Mouse (Mus musculus) MEL (cell line): Measurements from ENCODE around the gene Hist1h2ac. TPM values are rescaled to one million over a fixed set of nuclear protein-coding genes. Genes with fewer than 3 reads are reported as not detected.
A peak's percentile ranks its signal among the peaks of the same experiment; 100 is the strongest.

ENCODE experiments used
- DNase-seq: peaks from one replicate; pipeline ENCODE4 v3.0.0; 2011; ENCODE audit warnings: low read depth, low spot score
- H3K27ac ChIP-seq: 2 replicates; pipeline ENCODE4 v1.5.1; 2012; ENCODE audit warnings: low read depth, mild to moderate bottlenecking, control low read depth, low read length, moderate library complexity; ENCODE audit not compliant: control insufficient read depth
- H3K27me3 ChIP-seq, 2 experiments: fragments of 150-350 bp in 1 of 2; sonication (generic) in 1 of 2; 2 replicates each; pipeline ENCODE4 v1.6.1; 2012; ENCODE audit warnings: low read length in 2 of 2, mild to moderate bottlenecking in 2 of 2, improper control_type of control experiment in 1 of 2, moderate library complexity in 1 of 2; ENCODE audit not compliant: insufficient read depth in 2 of 2, control insufficient read depth in 1 of 2
- H3K36me3 ChIP-seq, 2 experiments: 2 replicates each; pipeline ENCODE4 v1.6.1; 2012 to 2014; ENCODE audit warnings: low read length in 2 of 2, improper control_type of control experiment in 1 of 2, inconsistent platforms in 1 of 2, mild to moderate bottlenecking in 1 of 2; ENCODE audit not compliant: insufficient read depth in 2 of 2, control insufficient read depth in 1 of 2
- H3K4me1 ChIP-seq, 2 experiments: fragments of 150-350 bp in 1 of 2; sonication (generic) in 1 of 2; 2 replicates each; pipeline ENCODE4 v1.6.1; 2012; ENCODE audit warnings: low read length in 2 of 2, improper control_type of control experiment in 1 of 2, mild to moderate bottlenecking in 1 of 2; ENCODE audit not compliant: insufficient read depth in 2 of 2, control insufficient read depth in 1 of 2
- H3K4me3 ChIP-seq, 2 experiments: fragments of 150-350 bp in 1 of 2; sonication (generic) in 1 of 2; 2 replicates each; pipeline ENCODE4 v1.5.1; 2012; ENCODE audit warnings: low read depth in 2 of 2, low read length in 2 of 2, mild to moderate bottlenecking in 2 of 2, moderate library complexity in 2 of 2, control low read depth in 1 of 2, improper control_type of control experiment in 1 of 2; ENCODE audit not compliant: control insufficient read depth in 1 of 2, insufficient read depth in 1 of 2
- H3K79me2 ChIP-seq: 2 replicates; pipeline ENCODE4 v1.6.1; 2012; ENCODE audit warnings: mild to moderate bottlenecking, low read length, moderate library complexity; ENCODE audit not compliant: control insufficient read depth, poor library complexity, insufficient read depth
- H3K9ac ChIP-seq: 2 replicates; pipeline ENCODE4 v1.6.1; 2012; ENCODE audit warnings: low read depth, mild to moderate bottlenecking, control low read depth, low read length, moderate library complexity; ENCODE audit not compliant: control insufficient read depth, poor library complexity, severe bottlenecking
- H3K9me3 ChIP-seq: fragments of 150-350 bp; sonication (generic); replicated peaks from 2 replicates; pipeline ENCODE4 v1.6.1; 2012; ENCODE audit warnings: mild to moderate bottlenecking, low read length, improper control_type of control experiment, moderate library complexity; ENCODE audit not compliant: insufficient read depth
- BHLHE40 ChIP-seq: IDR thresholded peaks from 2 replicates; pipeline ENCODE4 v1.6.1; 2012; ENCODE audit warnings: low read depth, mild to moderate bottlenecking, inconsistent platforms, low read length, improper control_type of control experiment, borderline replicate concordance
- CHD2 ChIP-seq: IDR thresholded peaks from 2 replicates; pipeline ENCODE4 v1.6.1; 2011; ENCODE audit warnings: low read length, improper control_type of control experiment
- CTCF ChIP-seq, 3 experiments: IDR thresholded peaks in 2 of 3; conservative IDR thresholded peaks in 1 of 3; 2 replicates each; pipeline ENCODE4 v1.5.1; 2011 to 2012; ENCODE audit warnings: low read length in 3 of 3, low read depth in 2 of 3, mild to moderate bottlenecking in 2 of 3, improper control_type of control experiment in 1 of 3, inconsistent platforms in 1 of 3, mixed read lengths in 1 of 3, moderate library complexity in 1 of 3; ENCODE audit not compliant: control insufficient read depth in 1 of 3, insufficient read depth in 1 of 3, poor library complexity in 1 of 3, severe bottlenecking in 1 of 3
- ETS1 ChIP-seq: IDR thresholded peaks from 2 replicates; pipeline ENCODE4 v1.6.1; 2012; ENCODE audit warnings: low read depth, mild to moderate bottlenecking, inconsistent platforms, low read length, improper control_type of control experiment, moderate library complexity
- GABPA ChIP-seq: IDR thresholded peaks from 2 replicates; pipeline ENCODE4 v1.6.1; 2012; ENCODE audit warnings: low read depth, mild to moderate bottlenecking, inconsistent platforms, low read length, improper control_type of control experiment, moderate library complexity
- GATA1 ChIP-seq: IDR thresholded peaks from 2 replicates; pipeline ENCODE4 v1.6.1; 2011; ENCODE audit warnings: low read depth, low read length, improper control_type of control experiment
- HCFC1 ChIP-seq: IDR thresholded peaks from 2 replicates; pipeline ENCODE4 v1.6.1; 2012; ENCODE audit warnings: low read depth, mild to moderate bottlenecking, inconsistent platforms, low read length, improper control_type of control experiment, moderate library complexity
- MAX ChIP-seq: IDR thresholded peaks from 2 replicates; pipeline ENCODE4 v1.6.1; 2011; ENCODE audit warnings: low read length, improper control_type of control experiment
- MAZ ChIP-seq: IDR thresholded peaks from 2 replicates; pipeline ENCODE4 v1.6.1; 2012; ENCODE audit warnings: low read depth, mild to moderate bottlenecking, inconsistent platforms, low read length, improper control_type of control experiment
- MEF2A ChIP-seq: IDR thresholded peaks from 2 replicates; pipeline ENCODE4 v1.6.1; 2014; ENCODE audit warnings: low read depth, mild to moderate bottlenecking, inconsistent platforms, low read length, improper control_type of control experiment; ENCODE audit not compliant: poor library complexity, insufficient replicate concordance, severe bottlenecking; ENCODE audit errors: extremely low read depth
- MXI1 ChIP-seq: IDR thresholded peaks from 2 replicates; pipeline ENCODE4 v1.6.1; 2011; ENCODE audit warnings: mild to moderate bottlenecking, low read depth, low read length, improper control_type of control experiment
- MYB ChIP-seq: IDR thresholded peaks from 2 replicates; pipeline ENCODE4 v1.6.1; 2011; ENCODE audit warnings: mild to moderate bottlenecking, low read depth, low read length, improper control_type of control experiment
- MYC ChIP-seq: IDR thresholded peaks from 2 replicates; pipeline ENCODE4 v1.6.1; 2011; ENCODE audit warnings: low read depth, mild to moderate bottlenecking, low read length, improper control_type of control experiment, moderate library complexity
- NELFE ChIP-seq: IDR thresholded peaks from 2 replicates; pipeline ENCODE4 v1.6.1; 2011; ENCODE audit warnings: low read depth, low read length, improper control_type of control experiment
- POLR2A ChIP-seq, 2 experiments: IDR thresholded peaks; 2 replicates each; pipeline ENCODE4 v1.6.1; 2011 to 2012; ENCODE audit warnings: low read length in 2 of 2, mild to moderate bottlenecking in 2 of 2, control low read depth in 1 of 2, improper control_type of control experiment in 1 of 2, low read depth in 1 of 2, moderate library complexity in 1 of 2; ENCODE audit not compliant: control insufficient read depth in 1 of 2, insufficient read depth in 1 of 2, poor library complexity in 1 of 2
- POLR2AphosphoS5 ChIP-seq: IDR thresholded peaks from 2 replicates; pipeline ENCODE4 v1.6.1; 2012; ENCODE audit warnings: low read depth, borderline replicate concordance, mild to moderate bottlenecking, inconsistent platforms, low read length, moderate library complexity, mixed read lengths
- RAD21 ChIP-seq: IDR thresholded peaks from 2 replicates; pipeline ENCODE4 v1.6.1; 2011; ENCODE audit warnings: mild to moderate bottlenecking, low read depth, low read length, improper control_type of control experiment
- SIN3A ChIP-seq: IDR thresholded peaks from 2 replicates; pipeline ENCODE4 v1.6.1; 2012; ENCODE audit warnings: low read length, improper control_type of control experiment, inconsistent platforms
- SMC3 ChIP-seq: IDR thresholded peaks from 2 replicates; pipeline ENCODE4 v1.6.1; 2011; ENCODE audit warnings: low read depth, low read length, improper control_type of control experiment
- TBP ChIP-seq: IDR thresholded peaks from 2 replicates; pipeline ENCODE4 v1.8.0; 2011; ENCODE audit warnings: low read depth, low read length, improper control_type of control experiment
- UBTF ChIP-seq: IDR thresholded peaks from 2 replicates; pipeline ENCODE4 v1.6.1; 2012; ENCODE audit warnings: low read depth, mild to moderate bottlenecking, inconsistent platforms, low read length, improper control_type of control experiment, moderate library complexity, borderline replicate concordance; ENCODE audit not compliant: insufficient read depth
- USF1 ChIP-seq: IDR thresholded peaks from 2 replicates; pipeline ENCODE4 v1.6.1; 2014; ENCODE audit warnings: low read depth, mild to moderate bottlenecking, inconsistent platforms, low read length, improper control_type of control experiment, moderate library complexity
- ZC3H11A ChIP-seq: IDR thresholded peaks from 2 replicates; pipeline ENCODE4 v1.6.1; 2012; ENCODE audit warnings: low read depth, mild to moderate bottlenecking, inconsistent platforms, low read length, improper control_type of control experiment
- polyA plus RNA-seq, 2 experiments: library from polyadenylated mRNA; stranded (reverse) in 1 of 2; unstranded in 1 of 2; fragments of >175 nt in 1 of 2; fragments of >200 nt in 1 of 2; gene quantifications; 2 replicates each; pipeline versions ENCODE4 v1.2.1 to v1.2.4; 2012; ENCODE audit warnings: low replicate concordance in 2 of 2, low read depth in 1 of 2; ENCODE audit not compliant: insufficient read length in 2 of 2, insufficient read depth in 1 of 2, missing spikeins in 1 of 2
- total RNA-seq: library from RNA; depleted of rRNA; stranded (reverse); fragments of 300-350 nt; gene quantifications from 2 replicates; pipeline ENCODE4 v1.2.3, GENCODE M21; 2012; rRNA removed

The Hist1h2ac gene
- total RNA-seq (123 and 153 TPM in 2 replicates), polyA plus RNA-seq (under 1 TPM in 1 of 2 experiments, not detected in 1; 0.15 TPM)

DNA sequence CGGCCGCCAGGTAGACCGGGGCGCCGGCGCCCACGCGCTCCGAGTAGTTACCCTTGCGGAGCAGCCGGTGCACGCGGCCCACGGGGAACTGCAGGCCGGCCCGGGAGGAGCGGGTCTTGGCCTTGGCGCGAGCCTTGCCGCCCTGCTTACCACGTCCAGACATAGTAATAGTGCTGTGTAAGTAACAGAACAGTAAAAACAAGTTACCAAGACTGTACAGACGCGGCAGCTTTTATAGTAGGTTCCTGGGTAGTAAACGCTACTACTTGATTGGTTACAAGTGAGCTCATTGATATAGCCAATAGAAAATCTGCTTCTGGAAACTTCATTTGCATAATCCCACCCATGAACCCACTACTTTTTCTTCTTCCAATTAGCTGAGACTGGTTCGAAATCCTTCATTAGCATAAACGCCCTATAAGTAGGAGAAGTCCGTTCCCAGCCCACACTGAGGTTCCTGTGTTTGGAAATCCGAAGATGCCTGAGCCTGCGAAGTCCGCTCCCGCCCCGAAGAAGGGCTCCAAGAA lies at the start of gene Hist1h2ac, which contains the start of gene Hist1h2bc:
Hist1h2ac (minus strand) TSS at position 194 of the 527 bp plus-strand sequence.
Hist1h2bc (plus strand) TSS at position 445 of the 527 bp plus-strand sequence.
- H3K4me3 ChIP-seq, result peak within 1 kb of the TSS; percentile 25 to 50
- peaks cover 0 to 15% of the 10 kb centered on the region in 2 experiments; a peak in 2 of 4 replicates for H3K4me1 ChIP-seq
- H3K36me3 ChIP-seq, result peaks cover 0 to 22% of the 10 kb centered on the region in 2 experiments; a peak in 2 of 4 replicates
- peak; percentile 100 for DNase-seq
- H3K27me3 ChIP-seq, result no peaks in the 10 kb centered on the region
- peak within 1 kb of the TSS; percentile 92 for H3K27ac ChIP-seq
- TF ChIP-seq POLR2A (IDR thresholded peaks at IDR 0.05; ENCODE audit: control insufficient read depth in 1 of 2, insufficient read depth in 1 of 2, low read depth in 1 of 2, low read length in 2 of 2, poor library complexity in 1 of 2) (peak; percentile 75 to 82), ETS1 (no peak), TBP (peak; percentile 98), MEF2A (no peak), GABPA (no peak), POLR2AphosphoS5 (0 out of 2 replicates have a peak, but pooled peaks have one; percentile 80), ZC3H11A (no peak), HCFC1 (no peak), RAD21 (no peak), CHD2 (no peak), NELFE (no peak), UBTF (peak; percentile 12; the same call in 1 of the 2 replicates), MAX (no peak), BHLHE40 (no peak), MAZ (no peak)
- TF ChIP-seq, all 39 proteins: peak for 4
- Histone ChIP-seq H3K9me3 (no peaks in the 10 kb centered on the region), H3K9ac (peak within 1 kb of the TSS; percentile 75), H3K79me2 (no peaks in the 10 kb centered on the region)

DNA sequence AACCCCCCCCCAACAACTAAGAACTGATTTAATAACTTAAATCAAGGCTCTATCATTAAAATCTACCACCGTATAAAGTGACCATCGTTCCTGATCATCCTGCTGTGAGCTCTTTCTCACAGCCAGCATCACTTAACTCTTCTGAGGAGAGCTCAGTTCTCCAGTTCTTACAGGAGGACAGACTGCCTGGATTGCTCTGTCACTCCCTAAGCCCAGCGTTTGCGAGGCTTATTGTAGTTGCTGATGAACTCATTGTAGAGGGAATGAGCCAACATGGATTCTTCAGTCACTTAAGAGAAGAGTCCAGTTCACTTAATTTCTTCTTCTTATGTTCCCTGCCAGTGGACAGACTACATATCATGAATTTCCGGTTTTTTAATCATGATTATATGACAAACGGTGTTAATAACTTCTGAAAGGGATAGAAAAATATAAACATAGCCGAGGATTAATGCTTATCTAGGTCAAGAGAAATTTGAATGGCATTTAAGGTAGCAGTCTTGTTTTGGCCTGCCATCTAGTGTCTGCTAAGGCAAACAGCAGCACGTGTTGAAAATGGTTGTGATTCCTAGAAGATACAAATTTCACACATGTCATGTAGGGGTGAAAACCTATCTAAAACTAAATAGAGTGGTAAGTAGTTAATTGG lies 48.5 kb upstream of the Hist1h2ac start:
- Histone ChIP-seq H3K9me3 (no peaks in the 10 kb centered on the region), H3K4me1 (0 out of 4 replicates have a peak, but pooled peaks cover 0 to 3% of the 10 kb centered on the region in 2 experiments), H3K79me2 (no peaks in the 10 kb centered on the region), H3K27me3 (no peaks in the 10 kb centered on the region), H3K9ac (no peak overlapping the region), H3K36me3 (peaks cover 0 to 2% of the 10 kb centered on the region in 2 experiments; a peak in 2 of 4 replicates), H3K27ac (no peak overlapping the region), H3K4me3 (no peak overlapping the region)
- DNase-seq, result peak; percentile 84
- no peak for TF ChIP-seq MEF2A
- TF ChIP-seq CTCF (IDR thresholded peaks at IDR 0.05 in 2 of 3, conservative IDR thresholded peaks at IDR 0.05 in 1 of 3; ENCODE audit: control insufficient read depth in 1 of 3, insufficient read depth in 1 of 3, low read depth in 2 of 3, low read length in 3 of 3, poor library complexity in 1 of 3, severe bottlenecking in 1 of 3), result peak; percentile 69 to 97 (median 84)
- peak; percentile 97 for TF ChIP-seq MYC
- TF ChIP-seq SMC3, result peak; percentile 99
- TF ChIP-seq MXI1, result peak; percentile 8; the same call in 1 of the 2 replicates
- TF ChIP-seq RAD21, result peak; percentile 96
- TF ChIP-seq UBTF, result no peak
- TF ChIP-seq GATA1, result peak; percentile 77
- peak; percentile 94 for TF ChIP-seq MAX
- peak; percentile 51; the same call in 1 of the 2 replicates for TF ChIP-seq SIN3A
- peak; percentile 38; the same call in 1 of the 2 replicates for TF ChIP-seq HCFC1
- peak; percentile 64 for TF ChIP-seq USF1
- peak; percentile 86 for TF ChIP-seq BHLHE40
- TF ChIP-seq ZC3H11A, result peak; percentile 97
- TF ChIP-seq GABPA, result no peak
- no peak for TF ChIP-seq MYB
